Mouse (Mus musculus): ENCODE results near the gene Mbd4.

GRCm38 (mm10) chr6:115815041-115815440, 38.1 kb downstream of the Mbd4 start:
- TF ChIP-seq SIN3A (IDR thresholded peaks at IDR 0.05; ENCODE audit: low read length) (no peak), TAL1 (IDR thresholded peaks at IDR 0.05; ENCODE audit: low read length) (no peak), CHD2 (IDR thresholded peaks at IDR 0.05; ENCODE audit: low read length) (no peak), BHLHE40 (IDR thresholded peaks at IDR 0.05; ENCODE audit: borderline replicate concordance, low read depth, low read length) (no peak), POLR2A (IDR thresholded peaks at IDR 0.05; ENCODE audit: control insufficient read depth in 1 of 2, insufficient read depth in 1 of 2, low read depth in 1 of 2, low read length in 2 of 2, poor library complexity in 1 of 2) (no peak), TCF12 (IDR thresholded peaks at IDR 0.05; ENCODE audit: low read depth, low read length) (no peak)
